Mouse (Mus musculus): Measurements from ENCODE around the gene Maml2.

- TF ChIP-seq CTCF (IDR thresholded peaks at IDR 0.05; ENCODE audit: low read depth) (no peak), EP300 (optimal IDR thresholded peaks at IDR 0.05) (no peak)
Measured at GRCm38 (mm10) chr9:13540227-13540626, 242.5 kb downstream of the Maml2 start.

Data from stomach, postnatal 0 days (tissue).